Mouse (Mus musculus) liver, postnatal 0 days (tissue): ENCODE measurements at regions not wholly inside any gene's neighbourhood (a gene's known extent, or its start where the extent isn't known, plus 50 kb on each side); places are given as distances from the start of the nearest gene placed in this dataset.

Experiments used
- ATAC-seq: fragments of 200-750 bp; cut with Nextera tagmentation; 2 replicates; pipeline ENCODE4 v1.8.0; 2017; ENCODE audit warnings: mild to moderate bottlenecking, moderate library complexity
- DNase-seq: peaks from one replicate; pipeline ENCODE4 v3.0.0-alpha.2; 2016
- H3K27ac ChIP-seq: fragments of 300-500 bp; sonication (generic); 2 replicates; pipeline ENCODE4 v1.5.1; 2014; ENCODE audit warnings: antibody characterized with exemption, moderate library complexity, mild to moderate bottlenecking, low read depth
- H3K27me3 ChIP-seq: fragments of 300-500 bp; sonication (generic); 2 replicates; pipeline ENCODE4 v1.6.1; 2014; ENCODE audit warnings: low read length, control low read depth, mixed read lengths; ENCODE audit not compliant: insufficient read depth
- H3K36me3 ChIP-seq: fragments of 300-500 bp; sonication (generic); replicated peaks from 2 replicates; pipeline ENCODE4 v1.6.1; 2014; ENCODE audit warnings: mild to moderate bottlenecking, control low read depth, low read length, moderate library complexity, mixed read lengths; ENCODE audit not compliant: insufficient read depth
- H3K4me1 ChIP-seq: fragments of 300-500 bp; sonication (generic); 2 replicates; pipeline ENCODE4 v1.6.1; 2014; ENCODE audit warnings: antibody characterized with exemption, mild to moderate bottlenecking, control low read depth; ENCODE audit not compliant: insufficient read depth
- H3K4me2 ChIP-seq: fragments of 300-500 bp; sonication (generic); 2 replicates; pipeline ENCODE4 v1.6.1; 2014; ENCODE audit warnings: low read depth, mild to moderate bottlenecking, low read length, moderate library complexity, mixed read lengths
- H3K4me3 ChIP-seq: fragments of 300-500 bp; sonication (generic); 2 replicates; pipeline ENCODE4 v1.5.1; 2014; ENCODE audit warnings: low read depth, low read length
- H3K9ac ChIP-seq: fragments of 300-500 bp; sonication (generic); replicated peaks from 2 replicates; pipeline ENCODE4 v1.6.1; 2014; ENCODE audit warnings: mild to moderate bottlenecking, moderate library complexity
- H3K9me3 ChIP-seq: fragments of 300-500 bp; sonication (generic); 2 replicates; pipeline ENCODE4 v1.6.1; 2016; ENCODE audit warnings: mild to moderate bottlenecking, control low read depth, low read length, mixed read lengths
- CTCF ChIP-seq: sonication (generic); IDR thresholded peaks from 2 replicates; pipeline ENCODE4 v1.5.1; 2016; ENCODE audit warnings: antibody characterized with exemption, low read depth
- EP300 ChIP-seq: IDR thresholded peaks from 2 replicates; pipeline ENCODE4 v1.6.1; 2016; ENCODE audit warnings: antibody characterized with exemption, low read depth, mild to moderate bottlenecking
- WGBS: fragments of 180-500 bp; shearing (Covaris S2); extraction: QIAGEN DNeasy Blood & Tissue Kit; methylation state at CpG from one replicate; pipeline ENCODE4 v1.1.7; 2014; ENCODE audit not compliant: insufficient replicate concordance; 5-methylcytosine and 5-hydroxymethylcytosine counted together

GRCm38 (mm10) chr1:194030651-194031228 lies 587.3 kb upstream of the Plxna2 start:
- no peak for DNase-seq
- Histone ChIP-seq H3K27me3 (no peaks in the 10 kb centered on the region), H3K4me1 (no peaks in the 10 kb centered on the region), H3K9me3 (no peaks in the 10 kb centered on the region), H3K4me2 (no peak overlapping the region), H3K27ac (no peak overlapping the region), H3K9ac (no peak overlapping the region), H3K36me3 (no peaks in the 10 kb centered on the region), H3K4me3 (no peak overlapping the region)
- 54% methylated on average over 3 of the region's 3 CpGs for WGBS
- no peak for ATAC-seq
- TF ChIP-seq CTCF, result no peak
- TF ChIP-seq EP300, result no peak

- H3K4me1 ChIP-seq, result no peaks in the 10 kb centered on the region
- H3K9ac ChIP-seq, result no peak overlapping the region
- no peak overlapping the region for H3K4me2 ChIP-seq
- no peaks in the 10 kb centered on the region for H3K36me3 ChIP-seq
- H3K9me3 ChIP-seq, result no peaks in the 10 kb centered on the region
- ATAC-seq (no peak), DNase-seq (no peak)
- TF ChIP-seq CTCF (no peak), EP300 (no peak)
- H3K27me3 ChIP-seq, result no peaks in the 10 kb centered on the region
- 75% methylated on average over 7 of the region's 7 CpGs for WGBS
- no peak overlapping the region for H3K4me3 ChIP-seq
- H3K27ac ChIP-seq, result no peak overlapping the region
Measured at GRCm38 (mm10) chr1:194026958-194027692, 590.9 kb upstream of the Plxna2 start.

- no peak for DNase-seq
- H3K27me3 ChIP-seq, result no peaks in the 10 kb centered on the region
- no peak overlapping the region for H3K4me2 ChIP-seq
- no peak overlapping the region for H3K27ac ChIP-seq
- no peak overlapping the region for H3K4me3 ChIP-seq
- H3K9ac ChIP-seq, result no peak overlapping the region
- WGBS, result 21% methylated on average over 2 of the region's 2 CpGs
- H3K36me3 ChIP-seq, result no peaks in the 10 kb centered on the region
- TF ChIP-seq CTCF, result no peak
- TF ChIP-seq EP300, result no peak
- H3K9me3 ChIP-seq, result no peaks in the 10 kb centered on the region
- no peaks in the 10 kb centered on the region for H3K4me1 ChIP-seq
- ATAC-seq, result no peak
Measured at GRCm38 (mm10) chr1:194026213-194026612, 591.8 kb upstream of the Plxna2 start.

GRCm38 (mm10) chr1:194019282-194019681 lies 598.7 kb upstream of the Plxna2 start:
- no peak overlapping the region for H3K27ac ChIP-seq
- H3K36me3 ChIP-seq, result no peaks in the 10 kb centered on the region
- no peak for DNase-seq
- TF ChIP-seq EP300 (no peak), CTCF (no peak)
- H3K27me3 ChIP-seq, result no peaks in the 10 kb centered on the region
- H3K4me1 ChIP-seq, result no peaks in the 10 kb centered on the region
- no peaks in the 10 kb centered on the region for H3K9me3 ChIP-seq
- H3K9ac ChIP-seq, result no peak overlapping the region
- H3K4me3 ChIP-seq, result no peak overlapping the region
- ATAC-seq, result no peak
- H3K4me2 ChIP-seq, result no peak overlapping the region

- H3K9ac ChIP-seq, result no peak overlapping the region
- H3K36me3 ChIP-seq, result no peaks in the 10 kb centered on the region
- no peak for ATAC-seq
- H3K27me3 ChIP-seq, result no peaks in the 10 kb centered on the region
- WGBS, result 68% methylated on average over 2 of the region's 2 CpGs
- no peak for DNase-seq
- H3K4me2 ChIP-seq, result no peak overlapping the region
- TF ChIP-seq EP300 (no peak), CTCF (no peak)
- no peak overlapping the region for H3K27ac ChIP-seq
- H3K4me1 ChIP-seq, result no peaks in the 10 kb centered on the region
- no peak overlapping the region for H3K4me3 ChIP-seq
- H3K9me3 ChIP-seq, result no peaks in the 10 kb centered on the region
Measured at GRCm38 (mm10) chr1:193992226-193992625, 622.1 kb upstream of the Camk1g start.

GRCm38 (mm10) chr1:193989956-193990675 lies 620.0 kb upstream of the Camk1g start:
- H3K9ac ChIP-seq, result no peak overlapping the region
- no peaks in the 10 kb centered on the region for H3K9me3 ChIP-seq
- no peak overlapping the region for H3K27ac ChIP-seq
- WGBS, result 72% methylated on average over 10 of the region's 10 CpGs
- DNase-seq, result no peak
- no peak overlapping the region for H3K4me3 ChIP-seq
- no peaks in the 10 kb centered on the region for H3K36me3 ChIP-seq
- no peaks in the 10 kb centered on the region for H3K4me1 ChIP-seq
- no peak overlapping the region for H3K4me2 ChIP-seq
- ATAC-seq, result no peak
- no peaks in the 10 kb centered on the region for H3K27me3 ChIP-seq
- no peak for TF ChIP-seq CTCF
- TF ChIP-seq EP300, result no peak
